ENCODE assay signal across 15 mouse cellular contexts in the genomic region with DNA sequence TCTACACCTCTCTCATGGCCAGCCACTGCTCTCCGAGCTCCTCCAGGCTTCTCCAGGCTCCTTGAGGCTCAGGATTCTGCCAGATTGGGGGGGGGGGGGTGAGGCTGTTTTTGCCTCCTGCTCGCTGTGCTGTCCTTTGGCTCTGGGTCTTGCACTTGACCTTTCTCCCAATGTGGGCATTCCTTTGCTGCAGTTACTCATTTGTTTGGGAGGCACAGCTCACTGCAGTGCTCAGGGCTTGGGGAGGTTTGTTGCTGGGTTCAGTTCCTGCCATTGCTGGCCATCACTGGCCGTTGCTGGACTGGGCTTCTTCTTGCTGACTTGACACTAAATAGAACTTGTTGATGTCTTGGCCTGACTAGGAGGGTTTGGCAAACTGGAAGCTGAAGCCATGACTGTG.
"Had no signal": no experiment of that assay in that cellular context is flagged by ENCODE, and none has a peak within 500 bp of the region (broad histone marks: within the 10 kb centered on the region; RNA-seq: fewer than 3 reads in every experiment).

No protein-coding gene starts in this region.

- H3K4me3 ChIP-seq: limb, embryonic 12.5 days; liver, embryonic 13.5 days; lung, embryonic 15.5 days; megakaryocyte, embryonic 14.5 days; midbrain, embryonic 15.5 days; neural tube, embryonic 12.5 days had no signal

- H3K9ac ChIP-seq: limb, embryonic 12.5 days; liver, embryonic 13.5 days; liver, postnatal 0 days; lung, embryonic 15.5 days; midbrain, embryonic 15.5 days; neural tube, embryonic 12.5 days had no signal

- H3K9me3 ChIP-seq: limb, embryonic 12.5 days; liver, embryonic 13.5 days; lung, embryonic 15.5 days; megakaryocyte, embryonic 14.5 days; midbrain, embryonic 15.5 days; neural tube, embryonic 12.5 days had no signal

- ATAC-seq: liver, postnatal 0 days; midbrain, embryonic 15.5 days had no signal

- H3K36me3 ChIP-seq: lung, embryonic 15.5 days; midbrain, embryonic 15.5 days had no signal

- DNase-seq: layer of hippocampus, adult 9-11 months; layer of hippocampus, postnatal 36 days; liver; liver, embryonic 13.5 days; liver, postnatal 0 days; lung, postnatal 14 days; retina, postnatal 1 day; thymus, postnatal 36 days had no signal

- H3K4me1 ChIP-seq: liver, embryonic 13.5 days; lung, embryonic 15.5 days; midbrain, embryonic 15.5 days had no signal

- H3K27me3 ChIP-seq: limb, embryonic 12.5 days; liver, embryonic 13.5 days; lung, embryonic 15.5 days; megakaryocyte, embryonic 14.5 days; midbrain, embryonic 15.5 days; neural tube, embryonic 12.5 days had no signal

- H3K4me2 ChIP-seq: limb, embryonic 12.5 days; liver, embryonic 13.5 days; lung, embryonic 15.5 days; midbrain, embryonic 11.5 days; midbrain, embryonic 15.5 days; neural tube, embryonic 12.5 days had no signal

- H3K27ac ChIP-seq: limb, embryonic 12.5 days; liver, embryonic 13.5 days; lung, embryonic 15.5 days; macrophage; midbrain, embryonic 15.5 days; neural tube, embryonic 12.5 days had no signal
